Comparison of ENCODE assay signal across 13 mouse cellular contexts in the genomic region with DNA sequence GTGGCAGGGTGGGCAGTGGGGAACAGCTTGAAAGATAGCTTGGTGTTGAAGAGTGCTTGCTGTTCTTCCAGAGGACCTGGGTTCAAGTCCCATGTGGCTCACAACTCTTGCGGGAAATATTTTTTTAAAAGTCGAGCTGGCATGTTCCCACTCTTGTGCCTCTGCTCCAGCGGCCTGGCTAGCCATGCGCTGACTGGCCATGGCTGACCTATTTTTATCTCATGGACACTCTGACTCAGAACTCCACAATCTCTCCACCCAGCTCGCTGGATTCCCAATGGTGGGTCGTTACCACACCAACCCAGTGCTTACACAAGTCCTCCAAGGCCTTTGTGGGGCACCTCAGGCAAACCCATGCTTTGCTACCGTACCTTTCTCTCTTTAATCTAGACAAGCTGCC. TPM values are rescaled to one million over a fixed set of nuclear protein-coding genes. Genes with fewer than 3 reads are reported as not detected.
DNase-seq lines count a peak whose midpoint lies in the region; ATAC-seq lines count a peak whose summit lies in the region.
"Had no signal": no experiment of that assay in that cellular context is flagged by ENCODE, and none has a peak within 500 bp of the region (broad histone marks: within the 10 kb centered on the region; RNA-seq: fewer than 3 reads in every experiment).

No protein-coding gene starts in this region.

- DNase-seq in 3T3-L1 (ENCODE audit: low read depth, low spot score), result peak; percentile 74
- DNase-seq in NIH3T3 (ENCODE audit: low read depth), result peak; percentile 92
- DNase-seq in fibroblast of lung, adult 2 months (ENCODE audit: low read depth), result peak; percentile 82
- DNase-seq in MN1 (ENCODE audit: low spot score), result no peak
- no peak for DNase-seq in spleen, postnatal 4 days (ENCODE audit: low spot score in 2 of 2)
- DNase-seq in left cerebral cortex, adult 9 months (ENCODE audit: low spot score in 2 of 2), result no peak
- DNase-seq in cerebellum, adult 8-10 months, result no peak
- DNase-seq: cerebellum, adult 9-11 months; kidney, adult 8-10 months; right cerebral cortex, adult 18-20 months had no signal

- H3K4me2 ChIP-seq in heart, embryonic 16.5 days (ENCODE audit: low read depth, low read length), result no peak overlapping the region
- H3K4me2 ChIP-seq: forebrain, embryonic 15.5 days; limb, embryonic 13.5 days had no signal

- H3K27ac ChIP-seq in heart, embryonic 16.5 days (ENCODE audit: low read length), result peak overlapping the region; percentile 32; the same call in 1 of the 2 replicates
- H3K27ac ChIP-seq: forebrain, embryonic 15.5 days; limb, embryonic 13.5 days had no signal

- no peak overlapping the region for H3K4me3 ChIP-seq in heart, embryonic 16.5 days (ENCODE audit: low read length)
- H3K4me3 ChIP-seq: forebrain, embryonic 15.5 days; limb, embryonic 13.5 days had no signal

- no peaks in the 10 kb centered on the region for H3K36me3 ChIP-seq in heart, embryonic 16.5 days (ENCODE audit: control insufficient read depth, insufficient read depth)
- H3K36me3 ChIP-seq: forebrain, embryonic 15.5 days; limb, embryonic 13.5 days had no signal

- H3K9ac ChIP-seq in heart, embryonic 16.5 days (ENCODE audit: low read length), result no peak overlapping the region
- H3K9ac ChIP-seq: forebrain, embryonic 15.5 days; limb, embryonic 13.5 days had no signal

- H3K27me3 ChIP-seq in heart, embryonic 16.5 days (ENCODE audit: control insufficient read depth, insufficient read depth, low read length), result no peaks in the 10 kb centered on the region
- H3K27me3 ChIP-seq: forebrain, embryonic 15.5 days; limb, embryonic 13.5 days had no signal

- H3K9me3 ChIP-seq in heart, embryonic 16.5 days (replicated peaks; ENCODE audit: control insufficient read depth, low read length), result no peaks in the 10 kb centered on the region
- H3K9me3 ChIP-seq: forebrain, embryonic 15.5 days; limb, embryonic 13.5 days had no signal

- ATAC-seq in heart, embryonic 16.5 days (replicated peaks; ENCODE audit: extremely low read depth, insufficient read depth, low FRiP score), result peak; percentile 70; the same call in 1 of the 2 replicates
- ATAC-seq: forebrain, embryonic 15.5 days had no signal

- peaks cover 3% of the 10 kb centered on the region; the same call in 1 of the 2 replicates for H3K4me1 ChIP-seq in heart, embryonic 16.5 days (ENCODE audit: control insufficient read depth, insufficient read depth, low read length)
- H3K4me1 ChIP-seq: forebrain, embryonic 15.5 days; limb, embryonic 13.5 days had no signal

- 44% methylated on average over 7 of the region's 7 CpGs for WGBS in heart, embryonic 16.5 days

RNA-seq across cellular contexts. Expression of gene Lgalsl, which starts 42.1 kb away (rescaled TPM):
- polyA plus RNA-seq in heart, embryonic 16.5 days (2015; fragmentation: Nextera tagmentation; extraction: Ambion mirVana), result 34.6 and 37.6 TPM in 2 replicates

Comparison
In these comparisons a context has a peak if more than half of its experiments do, and no peak if none do; other contexts are left out.
1. DNase-seq: peak in 3T3-L1 (single experiment), NIH3T3 (single experiment) and fibroblast of lung, adult 2 months (single experiment); none in MN1 (single experiment), spleen, postnatal 4 days (0 of 2), left cerebral cortex, adult 9 months (0 of 2) and cerebellum, adult 8-10 months (single experiment).